Comparison of ENCODE assay signal across 12 mouse cellular contexts in genomic region chr11:117611860-117612259, GRCm38 (mm10). TPM values are rescaled to one million over a fixed set of nuclear protein-coding genes. Genes with fewer than 3 reads are reported as not detected.
DNase-seq lines count a peak whose midpoint lies in the region; ATAC-seq and TF ChIP-seq lines count a peak whose summit lies in the region.
"Had no signal": no experiment of that assay in that cellular context is flagged by ENCODE, and none has a peak within 500 bp of the region (broad histone marks: within the 10 kb centered on the region; RNA-seq: fewer than 3 reads in every experiment).

No protein-coding gene starts in this region.

- no peak for TF ChIP-seq POLR2A in ES-Bruce4 (IDR thresholded peaks at IDR 0.05; ENCODE audit: insufficient read depth, low read length)

- no peak for DNase-seq in forebrain, postnatal 0 days
- DNase-seq in kidney, postnatal 25 days = no peak
- DNase-seq in adrenal gland, postnatal 25 days = no peak
- DNase-seq in layer of hippocampus, adult 8-10 months (ENCODE audit: low spot score in 2 of 2) = no peak
- DNase-seq: cerebellum, postnatal 14 days had no signal

- H3K27me3 ChIP-seq in forebrain, embryonic 13.5 days = peaks cover 20% of the 10 kb centered on the region
- no peaks in the 10 kb centered on the region for H3K27me3 ChIP-seq in forebrain, postnatal 0 days (ENCODE audit: insufficient read depth, low read length)
- H3K27me3 ChIP-seq in kidney, embryonic 15.5 days = peaks cover 67% of the 10 kb centered on the region
- no peaks in the 10 kb centered on the region for H3K27me3 ChIP-seq in ES-Bruce4 (ENCODE audit: control insufficient read depth, insufficient read depth, low read length, poor library complexity, severe bottlenecking)
- H3K27me3 ChIP-seq in limb, embryonic 15.5 days = peaks cover 13% of the 10 kb centered on the region
- H3K27me3 ChIP-seq: forebrain, embryonic 15.5 days had no signal

- H3K36me3 ChIP-seq in forebrain, embryonic 13.5 days (ENCODE audit: poor library complexity, severe bottlenecking) = no peaks in the 10 kb centered on the region
- no peaks in the 10 kb centered on the region for H3K36me3 ChIP-seq in forebrain, postnatal 0 days (ENCODE audit: insufficient read depth)
- H3K36me3 ChIP-seq in kidney, embryonic 15.5 days = no peaks in the 10 kb centered on the region
- H3K36me3 ChIP-seq in ES-Bruce4 (ENCODE audit: control insufficient read depth, insufficient read depth, low read length, poor library complexity, severe bottlenecking) = no peaks in the 10 kb centered on the region
- no peaks in the 10 kb centered on the region for H3K36me3 ChIP-seq in limb, embryonic 15.5 days
- H3K36me3 ChIP-seq: forebrain, embryonic 15.5 days; liver, embryonic 12.5 days; midbrain, embryonic 13.5 days had no signal

- H3K9ac ChIP-seq in forebrain, embryonic 13.5 days = no peak overlapping the region
- no peak overlapping the region for H3K9ac ChIP-seq in forebrain, postnatal 0 days
- no peak overlapping the region for H3K9ac ChIP-seq in kidney, embryonic 15.5 days
- no peak overlapping the region for H3K9ac ChIP-seq in ES-Bruce4 (ENCODE audit: low read depth, poor library complexity, severe bottlenecking)
- H3K9ac ChIP-seq in limb, embryonic 15.5 days = no peak overlapping the region
- H3K9ac ChIP-seq: forebrain, embryonic 15.5 days; liver, embryonic 12.5 days; midbrain, embryonic 13.5 days had no signal

- H3K4me2 ChIP-seq in forebrain, embryonic 13.5 days = no peak overlapping the region
- H3K4me2 ChIP-seq in forebrain, postnatal 0 days (ENCODE audit: low read depth) = no peak overlapping the region
- 0 out of 2 replicates have a peak overlapping the region, but pooled peaks have one; percentile 56 for H3K4me2 ChIP-seq in kidney, embryonic 15.5 days
- peak overlapping the region; percentile 51 for H3K4me2 ChIP-seq in limb, embryonic 15.5 days

- TF ChIP-seq CTCF in forebrain, postnatal 0 days (IDR thresholded peaks at IDR 0.05; ENCODE audit: low read depth) = no peak
- peak; percentile 26 for TF ChIP-seq CTCF in ES-Bruce4 (IDR thresholded peaks at IDR 0.05; ENCODE audit: low read depth, low read length)

- peaks cover 38% of the 10 kb centered on the region for H3K4me1 ChIP-seq in forebrain, embryonic 13.5 days
- H3K4me1 ChIP-seq in forebrain, postnatal 0 days (ENCODE audit: insufficient read depth) = peaks cover 4% of the 10 kb centered on the region; the same call in 1 of the 2 replicates
- peaks cover 23% of the 10 kb centered on the region for H3K4me1 ChIP-seq in kidney, embryonic 15.5 days
- H3K4me1 ChIP-seq in ES-Bruce4 (ENCODE audit: control insufficient read depth, insufficient read depth, low read length) = peaks cover 19% of the 10 kb centered on the region
- peaks cover 33% of the 10 kb centered on the region for H3K4me1 ChIP-seq in limb, embryonic 15.5 days

- no peak for ATAC-seq in forebrain, embryonic 13.5 days
- ATAC-seq in forebrain, postnatal 0 days = no peak
- no peak for ATAC-seq in kidney, embryonic 15.5 days (replicated peaks; ENCODE audit: low FRiP score)
- no peak for ATAC-seq in limb, embryonic 15.5 days (ENCODE audit: insufficient number of reproducible peaks, low FRiP score, low TSS enrichment, low read depth)
- ATAC-seq: forebrain, embryonic 15.5 days; midbrain, embryonic 13.5 days had no signal

- no peaks in the 10 kb centered on the region for H3K9me3 ChIP-seq in forebrain, embryonic 13.5 days (replicated peaks)
- no peaks in the 10 kb centered on the region for H3K9me3 ChIP-seq in forebrain, postnatal 0 days (ENCODE audit: low read length)
- no peaks in the 10 kb centered on the region for H3K9me3 ChIP-seq in kidney, embryonic 15.5 days (replicated peaks)
- no peaks in the 10 kb centered on the region for H3K9me3 ChIP-seq in ES-Bruce4 (replicated peaks; ENCODE audit: control insufficient read depth, insufficient read depth, low read length, poor library complexity, severe bottlenecking)
- H3K9me3 ChIP-seq in limb, embryonic 15.5 days = no peaks in the 10 kb centered on the region
- H3K9me3 ChIP-seq: forebrain, embryonic 15.5 days; liver, embryonic 12.5 days; midbrain, embryonic 13.5 days had no signal

- H3K4me3 ChIP-seq in forebrain, embryonic 13.5 days = no peak overlapping the region
- H3K4me3 ChIP-seq in forebrain, postnatal 0 days (ENCODE audit: low read depth, low read length) = no peak overlapping the region
- H3K4me3 ChIP-seq in kidney, embryonic 15.5 days (replicated peaks) = no peak overlapping the region
- peak overlapping the region; percentile 66; the same call in 1 of the 2 replicates for H3K4me3 ChIP-seq in ES-Bruce4 (ENCODE audit: low read depth, low read length)
- H3K4me3 ChIP-seq in limb, embryonic 15.5 days = peak overlapping the region; percentile 34; the same call in 1 of the 2 replicates
- H3K4me3 ChIP-seq: forebrain, embryonic 15.5 days; liver, embryonic 12.5 days; midbrain, embryonic 13.5 days had no signal

- 58% methylated on average over 5 of the region's 5 CpGs for WGBS in forebrain, embryonic 13.5 days
- WGBS in forebrain, postnatal 0 days = 50% methylated on average over 5 of the region's 5 CpGs
- 45% methylated on average over 5 of the region's 5 CpGs for WGBS in kidney, embryonic 15.5 days
- 32% methylated on average over 5 of the region's 5 CpGs for WGBS in limb, embryonic 15.5 days

- TF ChIP-seq EP300 in ES-Bruce4 (IDR thresholded peaks at IDR 0.05; ENCODE audit: insufficient read depth, low read depth, low read length) = no peak

- 0 out of 2 replicates have a peak overlapping the region, but pooled peaks have one; percentile 10 for H3K27ac ChIP-seq in forebrain, embryonic 13.5 days
- no peak overlapping the region for H3K27ac ChIP-seq in forebrain, postnatal 0 days (ENCODE audit: low read depth, low read length)
- no peak overlapping the region for H3K27ac ChIP-seq in kidney, embryonic 15.5 days
- no peak overlapping the region; the same call in 1 of the 2 replicates for H3K27ac ChIP-seq in ES-Bruce4 (ENCODE audit: insufficient read depth, low read length)
- 0 out of 2 replicates have a peak overlapping the region, but pooled peaks have one; percentile 47 for H3K27ac ChIP-seq in limb, embryonic 15.5 days
- H3K27ac ChIP-seq: liver, embryonic 12.5 days; midbrain, embryonic 13.5 days had no signal

RNA-seq across cellular contexts. Expression of gene Tnrc6c, which starts 42.2 kb away (rescaled TPM):
- polyA plus RNA-seq in forebrain, embryonic 13.5 days (2015; fragmentation: Nextera tagmentation; extraction: Ambion mirVana) = 23.7 and 24.7 TPM in 2 replicates
- 56.9 and 71.6 TPM in 2 replicates for total RNA-seq in forebrain, postnatal 0 days (2014; rRNA removed)
- 13.1 and 19.9 TPM in 2 replicates for polyA plus RNA-seq in forebrain, postnatal 0 days (2015; fragmentation: Nextera tagmentation; extraction: Ambion mirVana)
- 10.0 and 10.5 TPM in 2 replicates for polyA plus RNA-seq in kidney, embryonic 15.5 days (2015; fragmentation: Nextera tagmentation; extraction: Ambion mirVana)
- 28.6 and 28.7 TPM in 2 replicates for polyA plus RNA-seq in ES-Bruce4 (2011; ENCODE audit: insufficient read depth, insufficient read length, low read depth, missing spikeins)
- 13.2 and 15.4 TPM in 2 replicates for polyA plus RNA-seq in limb, embryonic 15.5 days (2015; fragmentation: Nextera tagmentation; extraction: Ambion mirVana)
- total RNA-seq in adrenal gland, postnatal 25 days (2021) = 24.1 and 29.4 TPM in 2 replicates
- 10 to 100 TPM; 69.4 to 83.2 (median 76.7) TPM for total RNA-seq in layer of hippocampus, adult 8-10 months (2022)

Comparison
In these comparisons a context has a peak if more than half of its experiments do, and no peak if none do; other contexts are left out.
1. H3K27ac ChIP-seq: peak in forebrain, embryonic 13.5 days (single experiment) and limb, embryonic 15.5 days (single experiment); none in forebrain, postnatal 0 days (single experiment), kidney, embryonic 15.5 days (single experiment) and ES-Bruce4 (single experiment).
2. H3K4me2 ChIP-seq: peak in kidney, embryonic 15.5 days (single experiment) and limb, embryonic 15.5 days (single experiment); none in forebrain, embryonic 13.5 days (single experiment) and forebrain, postnatal 0 days (single experiment).
3. H3K4me3 ChIP-seq: peak in ES-Bruce4 (single experiment) and limb, embryonic 15.5 days (single experiment); none in forebrain, embryonic 13.5 days (single experiment), forebrain, postnatal 0 days (single experiment) and kidney, embryonic 15.5 days (single experiment).